21 mouse cellular contexts compared by ENCODE assay signal in genomic region chr9:71150175-71150574, GRCm38 (mm10). TPM values are rescaled to one million over a fixed set of nuclear protein-coding genes. Genes with fewer than 3 reads are reported as not detected.
A peak's percentile ranks its signal among the peaks of the same experiment; 100 is the strongest.
DNase-seq lines count a peak whose midpoint lies in the region; ATAC-seq lines count a peak whose summit lies in the region.
"Had no signal": no experiment of that assay in that cellular context is flagged by ENCODE, and none has a peak within 500 bp of the region (broad histone marks: within the 10 kb centered on the region; RNA-seq: fewer than 3 reads in every experiment).

No protein-coding gene starts in this region.

- no peak overlapping the region for H3K4me2 ChIP-seq in liver, embryonic 13.5 days
- H3K4me2 ChIP-seq: hindbrain, embryonic 12.5 days had no signal

- intact Hi-C loops in left cerebral cortex, postnatal 14 days (cut with DNase I): no loop called here

- peaks cover 3% of the 10 kb centered on the region; the same call in 1 of the 2 replicates for H3K36me3 ChIP-seq in liver, embryonic 13.5 days
- H3K36me3 ChIP-seq: embryonic facial prominence, embryonic 10.5 days; heart, embryonic 10.5 days; hindbrain, embryonic 12.5 days had no signal

- H3K4me3 ChIP-seq in liver, embryonic 13.5 days (replicated peaks): no peak overlapping the region
- H3K4me3 ChIP-seq: embryonic facial prominence, embryonic 10.5 days; erythroblast, embryonic 14.5 days; heart, embryonic 10.5 days; hindbrain, embryonic 12.5 days had no signal

- H3K27ac ChIP-seq in liver, embryonic 13.5 days: peak overlapping the region; percentile 76
- H3K27ac ChIP-seq: embryonic facial prominence, embryonic 10.5 days; heart, embryonic 10.5 days; hindbrain, embryonic 12.5 days had no signal

- no peaks in the 10 kb centered on the region for H3K9me3 ChIP-seq in liver, embryonic 13.5 days (replicated peaks)
- H3K9me3 ChIP-seq: embryonic facial prominence, embryonic 10.5 days; heart, embryonic 10.5 days; hindbrain, embryonic 12.5 days had no signal

- H3K4me1 ChIP-seq in liver, embryonic 13.5 days (replicated peaks): peaks cover 84% of the 10 kb centered on the region
- H3K4me1 ChIP-seq: embryonic facial prominence, embryonic 10.5 days; heart, embryonic 10.5 days; hindbrain, embryonic 12.5 days had no signal

- DNase-seq in c-Kit-negative CD71-positive TER-119-positive erythroid progenitor cells, embryonic 14.5 days (ENCODE audit: low read depth, low spot score): peak; percentile 57
- DNase-seq in liver, embryonic 13.5 days: peak; percentile 53
- DNase-seq in cerebellum, postnatal 25 days: no peak
- no peak for DNase-seq in cerebellum, adult 11 months
- DNase-seq in left cerebral cortex, postnatal 14 days (ENCODE audit: low spot score in 2 of 2): no peak
- DNase-seq: adrenal gland, adult 8-10 months; adrenal gland, postnatal 36 days; cerebellum, adult 11-12 months; cerebellum, adult 9-10 months; forebrain, postnatal 0 days; gastrocnemius, postnatal 25 days; heart, postnatal 10 days; heart, postnatal 4 days had no signal

- peak; percentile 78 for ATAC-seq in erythroid progenitor cell, adult 5-6 weeks (replicated peaks; ENCODE audit: low FRiP score, poor library complexity, severe bottlenecking)
- ATAC-seq in liver, embryonic 13.5 days (ENCODE audit: low read depth): peak; percentile 71
- peak; percentile 40 for ATAC-seq in megakaryocyte progenitor cell, adult 5-6 weeks (replicated peaks; ENCODE audit: poor library complexity)
- ATAC-seq: forebrain, postnatal 0 days; hindbrain, embryonic 16.5 days; inflammation-experienced regulatory T-cells, adult 6 months had no signal

- H3K9ac ChIP-seq in liver, embryonic 13.5 days: peak overlapping the region; percentile 32; the same call in 1 of the 2 replicates
- H3K9ac ChIP-seq: forebrain, postnatal 0 days; hindbrain, embryonic 12.5 days had no signal

- WGBS in liver, embryonic 13.5 days (ENCODE audit: insufficient replicate concordance): 34% methylated on average over 4 of the region's 4 CpGs

- H3K27me3 ChIP-seq in liver, embryonic 13.5 days: no peaks in the 10 kb centered on the region
- H3K27me3 ChIP-seq: hindbrain, embryonic 12.5 days had no signal

RNA-seq across cellular contexts. Expression of gene Aqp9, which starts 18.3 kb away (rescaled TPM):
- total RNA-seq in erythroid progenitor cell, adult 5-6 weeks (2015; ENCODE audit: low replicate concordance): 23.4 and 28.1 TPM in 2 replicates
- 33.5 and 50.6 TPM in 2 replicates for total RNA-seq in erythroid progenitor cell, adult 5-6 weeks (2017; ENCODE audit: low replicate concordance)
- 8.3 and 9.3 TPM in 2 replicates for polyA plus RNA-seq in liver, embryonic 13.5 days (2015; fragmentation: Nextera tagmentation; extraction: Ambion mirVana)
- total RNA-seq in megakaryocyte progenitor cell, adult 5-6 weeks (2015): 3.2 and 6.5 TPM in 2 replicates
- total RNA-seq in megakaryocyte progenitor cell, adult 5-6 weeks (2017): 4.9 and 8.6 TPM in 2 replicates
- 1 to 10 TPM; 3.2 to 3.4 TPM for total RNA-seq in left cerebral cortex, postnatal 14 days (2021)
- polyA plus RNA-seq: embryonic facial prominence, embryonic 10.5 days; hindbrain, embryonic 12.5 days; inflammation-experienced regulatory T-cells, adult 6 months had no signal

Comparison
In these comparisons a context has a peak if more than half of its experiments do, and no peak if none do; other contexts are left out.
1. DNase-seq: peak in c-Kit-negative CD71-positive TER-119-positive erythroid progenitor cells, embryonic 14.5 days (single experiment) and liver, embryonic 13.5 days (single experiment); none in cerebellum, postnatal 25 days (0 of 2), cerebellum, adult 11 months (single experiment) and left cerebral cortex, postnatal 14 days (0 of 2).
2. Peak in every context shown above with its lines, with median percentiles within 50 percentile points of each other: ATAC-seq.